Mouse (Mus musculus) olfactory bulb, adult 2 months (tissue): ENCODE measurements around the gene Cryz.

Source experiments
- CTCF ChIP-seq: fragments of 200-500 bp; IDR thresholded peaks from 2 replicates; pipeline ENCODE4 v1.5.1; 2012; ENCODE audit warnings: low read depth, mild to moderate bottlenecking, low read length, moderate library complexity; ENCODE audit not compliant: insufficient read depth
- POLR2A ChIP-seq: fragments of 200-500 bp; IDR thresholded peaks from 2 replicates; pipeline ENCODE4 v1.6.1; 2012; ENCODE audit warnings: mild to moderate bottlenecking, low read depth, low read length, moderate library complexity; ENCODE audit not compliant: insufficient read depth

DNA sequence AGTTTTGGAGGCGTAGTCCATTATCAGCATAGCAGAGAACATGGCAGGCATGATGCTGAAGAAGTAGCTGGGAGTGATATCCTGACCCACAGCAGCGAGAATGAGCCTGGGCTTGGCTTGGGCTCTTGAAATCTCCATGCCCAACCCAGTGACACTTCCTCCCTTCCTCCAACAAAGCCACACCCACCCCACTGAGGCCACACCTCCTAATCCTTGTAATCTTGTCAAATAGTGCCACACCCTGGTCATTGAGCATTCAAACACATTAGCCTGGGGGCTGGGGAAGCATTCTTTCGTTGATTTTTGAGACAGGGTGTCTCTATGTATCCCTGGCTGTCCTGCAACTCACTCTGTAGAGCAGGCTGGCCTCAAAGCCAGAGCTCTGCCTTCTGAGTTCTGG is 15.4 kb downstream of the Cryz start:
- TF ChIP-seq POLR2A (no peak), CTCF (no peak)
